Mouse (Mus musculus) midbrain, postnatal 0 days (tissue): Measurements from ENCODE around the gene Cdc27. TPM values are rescaled to one million over a fixed set of nuclear protein-coding genes. Genes with fewer than 3 reads are reported as not detected.
A peak's percentile ranks its signal among the peaks of the same experiment; 100 is the strongest.

Experiments used
- ATAC-seq: fragments of 200-750 bp; cut with Nextera tagmentation; 2 replicates; pipeline ENCODE4 v1.8.0; 2017; ENCODE audit warnings: moderate number of reproducible peaks, mild to moderate bottlenecking, moderate TSS enrichment, moderate library complexity; ENCODE audit not compliant: low FRiP score
- DNase-seq: peaks from one replicate; pipeline ENCODE4 v3.0.0-alpha.2; 2015; ENCODE audit warnings: low spot score
- H3K27ac ChIP-seq: fragments of 300-500 bp; sonication (generic); 2 replicates; pipeline ENCODE4 v1.5.1; 2014; ENCODE audit warnings: low read depth, mild to moderate bottlenecking, low read length, mixed read lengths
- H3K27me3 ChIP-seq: fragments of 300-500 bp; sonication (generic); 2 replicates; pipeline ENCODE4 v1.6.1; 2014; ENCODE audit warnings: low read length, control low read depth, mixed read lengths; ENCODE audit not compliant: insufficient read depth
- H3K36me3 ChIP-seq: fragments of 300-500 bp; sonication (generic); 2 replicates; pipeline ENCODE4 v1.6.1; 2014; ENCODE audit warnings: low read length, control low read depth, mixed read lengths; ENCODE audit not compliant: insufficient read depth
- H3K4me1 ChIP-seq: fragments of 300-500 bp; sonication (generic); 2 replicates; pipeline ENCODE4 v1.6.1; 2014; ENCODE audit warnings: mild to moderate bottlenecking, control low read depth, antibody characterized with exemption, low read length, mixed read lengths; ENCODE audit not compliant: insufficient read depth
- H3K4me2 ChIP-seq: fragments of 300-500 bp; sonication (generic); 2 replicates; pipeline ENCODE4 v1.6.1; 2014; ENCODE audit warnings: low read depth, mild to moderate bottlenecking, low read length, mixed read lengths; ENCODE audit not compliant: poor library complexity, severe bottlenecking
- H3K4me3 ChIP-seq: fragments of 300-500 bp; sonication (generic); 2 replicates; pipeline ENCODE4 v1.5.1; 2014; ENCODE audit warnings: low read depth, mild to moderate bottlenecking, low read length, moderate library complexity
- H3K9ac ChIP-seq: fragments of 300-500 bp; sonication (generic); replicated peaks from 2 replicates; pipeline ENCODE4 v1.6.1; 2014; ENCODE audit warnings: mild to moderate bottlenecking, low read length, moderate library complexity, mixed read lengths; ENCODE audit not compliant: poor library complexity, severe bottlenecking
- H3K9me3 ChIP-seq: fragments of 300-500 bp; sonication (generic); 2 replicates; pipeline ENCODE4 v1.6.1; 2016; ENCODE audit warnings: low read length, control low read depth
- CTCF ChIP-seq: IDR thresholded peaks from 2 replicates; pipeline ENCODE4 v1.5.1; 2016; ENCODE audit warnings: antibody characterized with exemption, mild to moderate bottlenecking
- WGBS: fragments of 180-500 bp; shearing (Covaris S2); extraction: QIAGEN DNeasy Blood & Tissue Kit; methylation state at CpG from one replicate; pipeline ENCODE4 v1.1.7; 2014; 5-methylcytosine and 5-hydroxymethylcytosine counted together
- polyA plus RNA-seq: library from polyadenylated mRNA; unstranded; fragments of >200 nt; fragmentation: Nextera tagmentation; extraction: Ambion mirVana; gene quantifications from 2 replicates; pipeline ENCODE4 v1.2.1, GENCODE M21; 2015
- total RNA-seq: library from RNA; depleted of rRNA; stranded (reverse); fragments of >200 nt; gene quantifications from 2 replicates; pipeline ENCODE4 v1.2.3, GENCODE M21; 2014; rRNA removed

Gene Cdc27
- total and polyA plus RNA-seq, 2 experiments from 2014 or later: 33.5 to 34.1 TPM

DNA sequence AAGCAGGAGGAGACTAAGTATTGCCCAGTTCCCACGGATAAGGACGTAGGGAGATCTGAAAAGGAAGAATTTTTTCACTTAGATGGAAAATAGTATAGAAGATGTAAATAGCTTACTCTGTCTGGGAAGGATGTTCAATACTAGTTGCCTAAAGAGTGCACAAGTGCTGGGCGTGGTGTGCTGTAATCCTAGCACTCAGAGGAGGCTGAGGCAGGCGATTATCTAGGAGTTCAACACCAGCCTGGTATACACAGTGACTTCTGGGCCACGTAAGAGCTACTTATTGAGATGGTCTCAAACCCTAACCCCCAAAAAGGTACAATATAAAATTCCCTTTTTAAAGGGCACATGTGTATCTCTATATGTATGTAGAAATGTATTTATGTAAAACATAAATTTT is 82.7 kb downstream of the Cdc27 start:
- no peaks in the 10 kb centered on the region for H3K9me3 ChIP-seq
- H3K9ac ChIP-seq: no peak overlapping the region
- peak overlapping the region; percentile 29; the same call in 1 of the 2 replicates for H3K4me2 ChIP-seq
- TF ChIP-seq CTCF: no peak
- ATAC-seq (no peak), DNase-seq (no peak)
- WGBS: 78% methylated on average over 5 of the region's 5 CpGs
- no peak overlapping the region for H3K27ac ChIP-seq
- no peaks in the 10 kb centered on the region for H3K27me3 ChIP-seq
- H3K36me3 ChIP-seq: no peaks in the 10 kb centered on the region
- no peak overlapping the region for H3K4me3 ChIP-seq
- peaks cover 4% of the 10 kb centered on the region for H3K4me1 ChIP-seq

- H3K36me3 ChIP-seq: no peaks in the 10 kb centered on the region
- H3K9ac ChIP-seq: no peak overlapping the region
- no peak overlapping the region for H3K4me3 ChIP-seq
- peak; percentile 90 for TF ChIP-seq CTCF
- no peaks in the 10 kb centered on the region for H3K9me3 ChIP-seq
- H3K27me3 ChIP-seq: no peaks in the 10 kb centered on the region
- H3K4me1 ChIP-seq: no peaks in the 10 kb centered on the region
- DNase-seq (peak; percentile 90), ATAC-seq (no peak)
- H3K27ac ChIP-seq: no peak overlapping the region
- no peak overlapping the region for H3K4me2 ChIP-seq
Measured at GRCm38 (mm10) chr11:104461551-104461950, 88.9 kb downstream of the Cdc27 start.

DNA sequence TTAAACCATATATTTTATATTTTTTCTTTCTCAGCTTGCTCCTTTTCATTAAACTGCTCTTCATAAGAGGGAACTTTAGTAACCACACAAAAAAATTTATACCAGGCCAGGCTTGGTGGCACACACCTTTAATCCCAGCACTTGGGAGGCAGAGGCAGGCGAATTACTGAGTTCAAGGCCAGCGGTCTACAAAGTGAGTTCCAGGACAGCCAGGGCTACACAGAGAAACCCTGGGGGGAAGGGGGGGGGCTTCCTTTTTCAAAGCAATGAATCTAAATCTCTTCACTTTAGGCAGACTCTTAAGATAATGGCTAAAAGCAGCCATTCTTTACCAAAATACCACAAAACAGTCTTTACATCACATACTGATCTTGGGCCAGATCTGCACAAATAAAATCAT is 90.7 kb downstream of the Cdc27 start:
- no peak for TF ChIP-seq CTCF

GRCm38 (mm10) chr11:104458507-104458906 is 91.9 kb downstream of the Cdc27 start:
- no peak; the same call in 1 of the 2 replicates for TF ChIP-seq CTCF
- 80% methylated on average over 2 of the region's 2 CpGs for WGBS
- H3K9me3 ChIP-seq: no peaks in the 10 kb centered on the region
- no peaks in the 10 kb centered on the region for H3K27me3 ChIP-seq
- H3K27ac ChIP-seq: no peak overlapping the region
- H3K4me1 ChIP-seq: no peaks in the 10 kb centered on the region
- no peaks in the 10 kb centered on the region for H3K36me3 ChIP-seq
- H3K4me3 ChIP-seq: no peak overlapping the region
- no peak for ATAC-seq
- H3K9ac ChIP-seq: no peak overlapping the region
- no peak for DNase-seq
- no peak overlapping the region for H3K4me2 ChIP-seq

More for the DNA sequence above, 90.7 kb downstream of the Cdc27 start:
- Histone ChIP-seq H3K4me3 (no peak overlapping the region), H3K27ac (no peak overlapping the region), H3K36me3 (no peaks in the 10 kb centered on the region), H3K27me3 (no peaks in the 10 kb centered on the region), H3K4me2 (no peak overlapping the region), H3K9me3 (no peaks in the 10 kb centered on the region), H3K4me1 (no peaks in the 10 kb centered on the region), H3K9ac (no peak overlapping the region)
- WGBS: 100% methylated on average over 2 of the region's 2 CpGs
- no peak for DNase-seq
- no peak for ATAC-seq

Other genes with a start within 250 kb of the Cdc27 start
- 82.3 and 88.9 TPM in 2 replicates for gene Kansl1, start 81.8 kb downstream of the Cdc27 start, total RNA-seq
- gene Kansl1, start 81.8 kb downstream of the Cdc27 start, polyA plus RNA-seq: 21.1 and 22.0 TPM in 2 replicates
- 2.5 and 4.0 TPM in 2 replicates for gene Myl4, start within 50 bp of the Cdc27 start, total RNA-seq
- gene Myl4, start within 50 bp of the Cdc27 start, polyA plus RNA-seq: 4.6 and 5.4 TPM in 2 replicates
- 1.5 and 1.7 TPM in 2 replicates for gene Itgb3, start 57.4 kb upstream of the Cdc27 start, total RNA-seq
- 0.62 and 0.83 TPM in 2 replicates for gene Itgb3, start 57.4 kb upstream of the Cdc27 start, polyA plus RNA-seq
- gene Gm11639, start 135.1 kb upstream of the Cdc27 start, total RNA-seq: under 0.01 TPM in 2 replicates
- 0.01 and 0.33 TPM in 2 replicates for gene Gm11639, start 135.1 kb upstream of the Cdc27 start, polyA plus RNA-seq